Mouse (Mus musculus) thymus, adult 2 months (tissue): ENCODE measurements at regions not wholly inside any gene's neighbourhood (a gene's known extent, or its start where the extent isn't known, plus 50 kb on each side); places are given as distances from the start of the nearest gene placed in this dataset.

ENCODE experiments used
- CTCF ChIP-seq: fragments of 200-500 bp; IDR thresholded peaks from 2 replicates; pipeline ENCODE4 v1.5.1; 2012; ENCODE audit warnings: mild to moderate bottlenecking, control low read depth, low read length, moderate library complexity, borderline replicate concordance; ENCODE audit not compliant: control insufficient read depth, poor library complexity, insufficient read depth; ENCODE audit errors: extremely low read depth
- POLR2A ChIP-seq: fragments of 200-500 bp; IDR thresholded peaks from 2 replicates; pipeline ENCODE4 v1.6.1; 2012; ENCODE audit warnings: mild to moderate bottlenecking, low read length, control low read depth, moderate library complexity; ENCODE audit not compliant: control insufficient read depth, poor library complexity, insufficient read depth; ENCODE audit errors: extremely low read depth

DNA sequence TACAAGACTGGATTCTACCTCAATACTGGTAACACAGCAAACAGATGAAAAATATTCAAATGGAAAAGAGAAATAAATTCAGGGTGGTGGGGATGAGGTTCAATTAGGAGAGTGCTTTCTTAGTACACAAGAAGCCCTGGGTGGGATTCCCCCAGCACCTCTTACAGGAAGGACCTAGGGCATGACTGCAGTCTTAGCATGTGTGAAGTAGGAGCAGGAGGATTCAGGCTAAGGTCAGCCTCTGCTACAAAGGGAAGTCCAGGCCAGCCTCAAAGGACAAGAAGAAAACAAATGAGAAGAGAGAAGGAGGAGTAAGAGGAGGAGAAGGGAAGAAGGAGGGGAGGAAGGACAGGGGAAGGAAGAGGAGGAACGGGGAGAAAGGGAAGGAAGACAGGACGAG lies 54.8 kb upstream of the Chd2 start:
- no peak for TF ChIP-seq POLR2A
- no peak for TF ChIP-seq CTCF
